Mouse (Mus musculus): ENCODE data around the gene Myo1f.
"Not testable (repeated sequence)": the region's sequence is repeated elsewhere in the genome, so short reads cannot be mapped to it uniquely, and the experiment has no call there.

Myo1f gene

GRCm38 (mm10) chr17:33564599-33564998 lies 9.1 kb downstream of the Myo1f start:
- ATAC-seq (ENCODE audit: insufficient number of reproducible peaks, low FRiP score, low TSS enrichment) = no peak

- ATAC-seq (ENCODE audit: insufficient number of reproducible peaks, low FRiP score, low TSS enrichment) = no peak
These were observed 10.7 kb downstream of the Myo1f start for GRCm38 (mm10) chr17:33566182-33566581.

GRCm38 (mm10) chr17:33584061-33584460 lies 28.6 kb downstream of the Myo1f start:
- no peak for ATAC-seq (ENCODE audit: insufficient number of reproducible peaks, low FRiP score, low TSS enrichment)

- no peak for ATAC-seq (ENCODE audit: insufficient number of reproducible peaks, low FRiP score, low TSS enrichment)
These were observed 30.5 kb downstream of the Myo1f start for GRCm38 (mm10) chr17:33586011-33586410.

GRCm38 (mm10) chr17:33597271-33597670 lies 41.8 kb downstream of the Myo1f start:
- no peak for ATAC-seq (ENCODE audit: insufficient number of reproducible peaks, low FRiP score, low TSS enrichment)

GRCm38 (mm10) chr17:33598506-33598905 lies 43.0 kb downstream of the Myo1f start:
- no peak for ATAC-seq (ENCODE audit: insufficient number of reproducible peaks, low FRiP score, low TSS enrichment)

GRCm38 (mm10) chr17:33599836-33600475 lies 44.4 kb downstream of the Myo1f start:
- no peak for ATAC-seq (ENCODE audit: insufficient number of reproducible peaks, low FRiP score, low TSS enrichment)

- ATAC-seq (ENCODE audit: insufficient number of reproducible peaks, low FRiP score, low TSS enrichment) = no peak
These were observed 45.3 kb downstream of the Myo1f start for GRCm38 (mm10) chr17:33600831-33601230.

GRCm38 (mm10) chr17:33601947-33602346 lies 46.4 kb downstream of the Myo1f start:
- no peak for ATAC-seq (ENCODE audit: insufficient number of reproducible peaks, low FRiP score, low TSS enrichment)

GRCm38 (mm10) chr17:33607273-33607672 lies 51.8 kb downstream of the Myo1f start:
- ATAC-seq (ENCODE audit: insufficient number of reproducible peaks, low FRiP score, low TSS enrichment) = no peak

GRCm38 (mm10) chr17:33610548-33610947 lies 55.0 kb downstream of the Myo1f start:
- no peak for ATAC-seq (ENCODE audit: insufficient number of reproducible peaks, low FRiP score, low TSS enrichment)

- ATAC-seq (ENCODE audit: insufficient number of reproducible peaks, low FRiP score, low TSS enrichment) = not testable (repeated sequence)
These were observed 58.2 kb downstream of the Myo1f start for GRCm38 (mm10) chr17:33613726-33614125.

GRCm38 (mm10) chr17:33627281-33627680 lies 71.8 kb downstream of the Myo1f start:
- ATAC-seq (ENCODE audit: insufficient number of reproducible peaks, low FRiP score, low TSS enrichment) = no peak

- peak; percentile 80 for ATAC-seq (ENCODE audit: insufficient number of reproducible peaks, low FRiP score, low TSS enrichment)
These were observed 73.3 kb downstream of the Myo1f start, which contains the start of gene Zfp414 for GRCm38 (mm10) chr17:33628621-33629486. Zfp414 (plus strand) TSS chr17:33629090.

- no peak for ATAC-seq (ENCODE audit: insufficient number of reproducible peaks, low FRiP score, low TSS enrichment)
These were observed 74.1 kb downstream of the Myo1f start for GRCm38 (mm10) chr17:33629487-33630125.

GRCm38 (mm10) chr17:33630171-33630895 lies 74.8 kb downstream of the Myo1f start:
- ATAC-seq (ENCODE audit: insufficient number of reproducible peaks, low FRiP score, low TSS enrichment) = no peak

GRCm38 (mm10) chr17:33631236-33631635 lies 75.7 kb downstream of the Myo1f start:
- ATAC-seq (ENCODE audit: insufficient number of reproducible peaks, low FRiP score, low TSS enrichment) = no peak

- peak; percentile 38; the same call in 1 of the 2 replicates for ATAC-seq (ENCODE audit: insufficient number of reproducible peaks, low FRiP score, low TSS enrichment)
These were observed 76.3 kb downstream of the Myo1f start for GRCm38 (mm10) chr17:33631796-33632195.

GRCm38 (mm10) chr17:33637038-33637437 lies 81.5 kb downstream of the Myo1f start:
- no peak for ATAC-seq (ENCODE audit: insufficient number of reproducible peaks, low FRiP score, low TSS enrichment)

GRCm38 (mm10) chr17:33637516-33638276 lies 82.2 kb downstream of the Myo1f start, which contains the start of gene Pram1:
Pram1 (plus strand) TSS chr17:33638056.
- ATAC-seq (ENCODE audit: insufficient number of reproducible peaks, low FRiP score, low TSS enrichment) = no peak

All from cerebellum, adult (tissue).